Mouse (Mus musculus) kidney, embryonic 14.5 days (tissue): ENCODE results near the gene Tmem222. TPM values are rescaled to one million over a fixed set of nuclear protein-coding genes. Genes with fewer than 3 reads are reported as not detected.

Experiments
- ATAC-seq: fragments of 200-750 bp; cut with Nextera tagmentation; 2 replicates; pipeline ENCODE4 v1.8.0; 2017; ENCODE audit warnings: moderate number of reproducible peaks, mild to moderate bottlenecking, moderate TSS enrichment, moderate library complexity; ENCODE audit not compliant: low FRiP score, low TSS enrichment
- H3K27ac ChIP-seq: fragments of 300-500 bp; sonication (generic); 2 replicates; pipeline ENCODE4 v1.5.1; 2014; ENCODE audit warnings: low read depth, mild to moderate bottlenecking, low read length, moderate library complexity, mixed read lengths
- H3K27me3 ChIP-seq: fragments of 300-500 bp; sonication (generic); 2 replicates; pipeline ENCODE4 v1.6.1; 2014; ENCODE audit warnings: mild to moderate bottlenecking, low read length; ENCODE audit not compliant: control insufficient read depth, insufficient read depth
- H3K36me3 ChIP-seq: fragments of 300-500 bp; sonication (generic); 2 replicates; pipeline ENCODE4 v1.6.1; 2014; ENCODE audit warnings: low read length, mixed read lengths; ENCODE audit not compliant: control insufficient read depth, insufficient read depth
- H3K4me1 ChIP-seq: fragments of 300-500 bp; sonication (generic); 2 replicates; pipeline ENCODE4 v1.6.1; 2014; ENCODE audit warnings: low read length, mixed read lengths; ENCODE audit not compliant: control insufficient read depth, insufficient read depth
- H3K4me2 ChIP-seq: fragments of 300-500 bp; sonication (generic); replicated peaks from 2 replicates; pipeline ENCODE4 v1.6.1; 2014; ENCODE audit warnings: low read depth, mild to moderate bottlenecking, low read length
- H3K4me3 ChIP-seq: fragments of 300-500 bp; sonication (generic); 2 replicates; pipeline ENCODE4 v1.5.1; 2014; ENCODE audit warnings: mild to moderate bottlenecking, low read length
- H3K9ac ChIP-seq: fragments of 300-500 bp; sonication (generic); 2 replicates; pipeline ENCODE4 v1.6.1; 2014; ENCODE audit warnings: low read depth, mild to moderate bottlenecking, low read length, moderate library complexity
- H3K9me3 ChIP-seq: fragments of 300-500 bp; sonication (generic); 2 replicates; pipeline ENCODE4 v1.6.1; 2016; ENCODE audit warnings: low read length; ENCODE audit not compliant: control insufficient read depth
- WGBS: fragments of 180-500 bp; shearing (Covaris S2); extraction: QIAGEN DNeasy Blood & Tissue Kit; methylation state at CpG from one replicate; pipeline ENCODE4 v1.1.7; 2014; 5-methylcytosine and 5-hydroxymethylcytosine counted together
- polyA plus RNA-seq: library from polyadenylated mRNA; unstranded; fragments of >200 nt; fragmentation: Nextera tagmentation; extraction: Ambion mirVana; gene quantifications from 2 replicates; pipeline ENCODE4 v1.2.1, GENCODE M21; 2014

The Tmem222 gene
- polyA plus RNA-seq, 1 experiment from 2014 or later: 87.9 TPM

DNA sequence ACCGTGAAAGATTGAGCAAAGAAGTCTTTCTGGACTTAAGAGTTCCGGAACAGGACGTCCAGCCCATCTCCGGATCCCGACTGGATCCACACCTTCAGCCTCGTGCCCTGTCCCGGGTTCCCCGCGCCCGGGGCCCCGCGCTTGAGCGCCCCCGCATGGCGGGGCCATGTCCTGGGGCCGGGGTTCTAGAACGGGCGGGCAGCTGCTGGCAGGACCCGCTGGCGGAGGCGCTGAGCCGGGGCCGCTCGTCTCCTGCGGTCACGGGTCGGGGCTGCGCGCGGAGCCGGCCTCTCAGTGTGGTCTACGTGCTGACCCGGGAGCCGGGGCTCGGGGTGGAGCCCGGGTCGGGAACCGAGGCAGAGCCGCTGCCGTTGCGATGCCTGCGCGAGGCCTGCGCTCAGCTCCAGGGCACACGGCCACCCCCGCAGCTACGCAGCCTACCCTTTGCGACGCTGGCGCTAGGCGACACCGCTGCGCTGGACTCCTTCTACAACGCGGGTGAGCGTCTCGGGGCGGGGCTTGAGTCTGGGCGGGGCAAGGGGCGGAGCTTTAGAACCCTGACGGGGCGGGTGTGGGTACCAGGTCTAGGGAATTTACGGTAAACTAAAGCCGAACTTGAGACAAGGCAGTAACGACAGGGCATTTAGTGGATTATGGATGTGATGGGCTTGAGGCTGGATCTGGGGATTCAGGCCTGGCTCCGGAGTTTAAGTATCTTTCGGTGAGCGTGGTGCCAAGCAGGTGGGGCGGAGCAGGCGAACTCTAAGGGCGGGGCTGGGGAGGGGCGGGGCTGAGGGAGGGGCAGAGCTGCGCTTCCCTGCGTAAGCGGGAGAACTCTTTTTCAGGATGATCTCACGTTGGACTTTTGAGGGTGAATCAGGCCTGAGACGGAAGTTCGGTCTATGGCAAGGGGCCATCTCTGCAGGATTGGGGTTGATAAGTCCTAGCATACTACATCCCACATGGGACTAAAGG lies 36.4 kb downstream of the Tmem222 start:
- peak; percentile 92 for ATAC-seq
- Histone ChIP-seq H3K9ac (peak overlapping the region; percentile 75), H3K9me3 (no peaks in the 10 kb centered on the region), H3K27ac (peak overlapping the region; percentile 66), H3K4me2 (peak overlapping the region; percentile 93), H3K27me3 (peaks cover 4% of the 10 kb centered on the region; the same call in 1 of the 2 replicates), H3K4me3 (peak overlapping the region; percentile 65), H3K4me1 (peaks cover 2% of the 10 kb centered on the region; the same call in 1 of the 2 replicates), H3K36me3 (no peaks in the 10 kb centered on the region)
- under 1% methylated on average over 78 of the region's 78 CpGs for WGBS

DNA sequence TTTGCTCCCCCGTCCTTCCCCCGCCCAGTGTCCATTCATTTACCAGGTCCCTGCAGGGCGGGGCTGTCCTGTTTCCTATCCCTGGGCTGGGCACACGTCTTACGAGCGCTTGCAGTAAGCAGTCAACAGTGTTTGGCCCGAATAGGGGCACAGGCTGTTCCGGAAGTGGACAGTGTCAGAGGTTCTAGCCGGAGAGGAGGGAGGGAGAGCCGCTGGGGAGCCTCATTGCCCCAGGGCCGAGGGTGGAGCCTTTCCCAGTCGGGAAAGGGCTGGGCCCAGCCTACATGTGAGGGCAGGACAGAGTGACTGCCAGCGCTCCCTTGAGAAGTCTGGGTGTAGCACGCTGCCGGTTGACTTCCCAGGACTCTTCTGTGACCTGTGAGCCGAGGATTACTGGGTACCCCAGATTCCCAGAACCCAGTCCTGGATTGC lies 37.1 kb downstream of the Tmem222 start, which contains the start of gene Map3k6:
Gene Map3k6, plus strand, starts transcription at position 329 of the 432 bp plus-strand sequence.
- Histone ChIP-seq H3K27ac (peak within 1 kb of the TSS; percentile 66), H3K9me3 (no peaks in the 10 kb centered on the region), H3K4me2 (peak within 1 kb of the TSS; percentile 93), H3K27me3 (peaks cover 4% of the 10 kb centered on the region; the same call in 1 of the 2 replicates), H3K4me1 (peaks cover 2% of the 10 kb centered on the region; the same call in 1 of the 2 replicates), H3K36me3 (no peaks in the 10 kb centered on the region), H3K9ac (peak within 1 kb of the TSS; percentile 75), H3K4me3 (peak within 1 kb of the TSS; percentile 65)
- peak; percentile 25; the same call in 1 of the 2 replicates for ATAC-seq
- WGBS: 4% methylated on average over 16 of the region's 16 CpGs

DNA sequence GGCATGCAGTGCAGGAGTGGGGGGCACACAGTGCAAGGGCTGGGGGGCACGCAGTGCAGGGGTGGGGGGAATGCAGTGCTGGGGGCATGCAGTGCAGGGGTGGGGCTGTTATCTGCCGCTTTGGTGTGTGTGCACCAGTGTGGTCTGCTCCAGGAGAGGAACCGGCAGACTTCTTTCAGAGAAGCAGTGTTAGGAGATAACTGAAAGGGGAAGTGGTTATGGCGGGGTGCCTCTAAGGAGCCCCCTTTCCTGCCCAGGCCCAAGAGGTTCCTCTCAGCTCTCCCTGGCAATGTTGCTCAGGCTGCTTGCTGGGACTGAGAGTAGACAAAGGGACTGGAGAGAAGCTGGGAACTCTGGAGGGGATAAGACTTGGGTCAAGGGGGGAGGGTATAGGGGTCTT lies 39.7 kb downstream of the Tmem222 start:
- Histone ChIP-seq H3K4me1 (no peaks in the 10 kb centered on the region), H3K4me2 (no peak overlapping the region), H3K36me3 (no peaks in the 10 kb centered on the region), H3K27ac (no peak overlapping the region), H3K4me3 (no peak overlapping the region), H3K27me3 (peaks cover 4% of the 10 kb centered on the region; the same call in 1 of the 2 replicates), H3K9me3 (no peaks in the 10 kb centered on the region), H3K9ac (no peak overlapping the region)
- ATAC-seq: no peak
- 82% methylated on average over 4 of the region's 4 CpGs for WGBS

GRCm38 (mm10) chr4:133235415-133235814 lies 42.2 kb downstream of the Tmem222 start:
- H3K4me2 ChIP-seq: no peak overlapping the region
- no peak overlapping the region for H3K9ac ChIP-seq
- no peaks in the 10 kb centered on the region for H3K4me1 ChIP-seq
- H3K9me3 ChIP-seq: no peaks in the 10 kb centered on the region
- H3K36me3 ChIP-seq: no peaks in the 10 kb centered on the region
- 80% methylated on average over 5 of the region's 5 CpGs for WGBS
- no peak for ATAC-seq
- H3K27me3 ChIP-seq: no peaks in the 10 kb centered on the region
- H3K27ac ChIP-seq: no peak overlapping the region
- H3K4me3 ChIP-seq: no peak overlapping the region

DNA sequence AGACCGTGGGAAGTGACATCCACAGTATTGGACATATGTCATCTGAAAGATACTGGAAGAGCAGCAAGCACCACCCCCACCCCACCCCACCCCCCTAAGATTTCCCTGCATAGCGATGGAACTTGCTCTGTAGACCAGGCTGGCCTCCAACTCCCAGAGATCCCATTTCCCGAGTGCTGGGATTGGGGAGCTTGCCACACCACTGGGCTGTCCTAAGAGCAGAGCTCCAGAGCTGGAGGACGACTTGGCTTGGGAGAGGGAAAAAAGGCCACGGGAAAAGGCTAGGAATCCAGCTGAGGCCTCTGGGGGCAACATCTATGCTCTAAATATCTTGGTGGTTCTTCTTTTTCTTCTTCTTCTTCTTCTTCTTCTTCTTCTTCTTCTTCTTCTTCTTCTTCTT lies 42.8 kb downstream of the Tmem222 start:
- no peak for ATAC-seq
- Histone ChIP-seq H3K9me3 (no peaks in the 10 kb centered on the region), H3K4me1 (no peaks in the 10 kb centered on the region), H3K9ac (no peak overlapping the region), H3K27me3 (no peaks in the 10 kb centered on the region), H3K36me3 (no peaks in the 10 kb centered on the region), H3K4me3 (no peak overlapping the region), H3K27ac (no peak overlapping the region), H3K4me2 (no peak overlapping the region)
- 58% methylated on average over 5 of the region's 5 CpGs for WGBS

- Histone ChIP-seq H3K9ac (no peak overlapping the region), H3K27me3 (no peaks in the 10 kb centered on the region), H3K4me2 (no peak overlapping the region), H3K4me1 (no peaks in the 10 kb centered on the region), H3K9me3 (no peaks in the 10 kb centered on the region), H3K36me3 (no peaks in the 10 kb centered on the region), H3K4me3 (no peak overlapping the region), H3K27ac (no peak overlapping the region)
- 38% methylated on average over 10 of the region's 10 CpGs for WGBS
- no peak for ATAC-seq
Measured at GRCm38 (mm10) chr4:133233285-133233976, 44.2 kb downstream of the Tmem222 start.

DNA sequence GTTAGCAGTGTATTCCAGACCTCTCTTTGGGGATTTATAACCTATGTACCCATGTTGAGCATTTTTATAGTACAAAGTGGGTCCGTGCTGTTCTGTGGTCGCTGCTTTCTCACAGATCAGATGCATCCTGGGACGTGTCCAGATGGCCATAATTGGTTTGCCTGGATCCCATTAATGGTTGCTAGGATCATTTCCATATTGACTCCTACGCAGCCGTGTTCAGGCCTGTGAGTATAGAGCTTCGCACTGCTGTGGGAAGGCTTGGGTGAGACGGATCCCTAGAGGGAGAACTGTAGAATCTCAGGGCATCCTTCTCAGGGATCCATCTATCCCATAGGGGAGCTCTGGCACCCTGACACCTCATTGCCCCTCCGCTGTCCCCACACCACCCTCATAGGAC lies 48.0 kb downstream of the Tmem222 start:
- H3K4me2 ChIP-seq: no peak overlapping the region
- H3K4me1 ChIP-seq: no peaks in the 10 kb centered on the region
- H3K4me3 ChIP-seq: no peak overlapping the region
- no peaks in the 10 kb centered on the region for H3K27me3 ChIP-seq
- H3K9me3 ChIP-seq: no peaks in the 10 kb centered on the region
- H3K36me3 ChIP-seq: no peaks in the 10 kb centered on the region
- no peak for ATAC-seq
- H3K9ac ChIP-seq: no peak overlapping the region
- no peak overlapping the region for H3K27ac ChIP-seq
- 75% methylated on average over 8 of the region's 8 CpGs for WGBS

DNA sequence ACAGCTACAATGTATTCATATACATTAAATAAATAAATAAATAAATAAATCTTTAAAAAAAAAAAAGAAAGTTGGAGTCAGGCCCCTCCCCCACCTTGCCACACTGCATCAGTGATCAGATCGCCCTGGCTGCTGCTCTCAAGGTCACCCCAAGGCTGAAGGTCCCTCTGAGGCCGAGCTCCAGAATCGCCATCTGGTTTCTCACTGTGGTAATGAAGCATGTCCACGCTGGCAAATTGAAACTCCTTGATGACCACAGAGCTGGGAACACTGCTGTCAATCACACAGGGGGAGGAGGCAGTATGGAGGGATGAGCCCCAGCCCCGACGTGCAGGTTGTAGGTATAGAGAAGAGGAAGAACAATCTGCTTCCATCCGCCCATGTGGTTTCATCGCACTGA lies 50.0 kb downstream of the Tmem222 start:
- peaks cover 4% of the 10 kb centered on the region; the same call in 1 of the 2 replicates for H3K4me1 ChIP-seq
- 34% methylated on average over 8 of the region's 8 CpGs for WGBS
- H3K4me2 ChIP-seq: no peak overlapping the region
- H3K27me3 ChIP-seq: no peaks in the 10 kb centered on the region
- ATAC-seq: no peak
- H3K9ac ChIP-seq: no peak overlapping the region
- no peaks in the 10 kb centered on the region for H3K9me3 ChIP-seq
- H3K27ac ChIP-seq: no peak overlapping the region
- H3K36me3 ChIP-seq: no peaks in the 10 kb centered on the region
- no peak overlapping the region for H3K4me3 ChIP-seq
